Mouse (Mus musculus) stomach, postnatal 0 days (tissue): ENCODE results near the gene Defb36. TPM values are rescaled to one million over a fixed set of nuclear protein-coding genes. Genes with fewer than 3 reads are reported as not detected.

Experiments
- ATAC-seq: fragments of 200-750 bp; cut with Nextera tagmentation; 2 replicates; pipeline ENCODE4 v1.8.0; 2017; ENCODE audit not compliant: low FRiP score, low TSS enrichment
- DNase-seq: peaks from one replicate; pipeline ENCODE4 v3.0.0-alpha.2; 2016; ENCODE audit warnings: low spot score
- H3K27ac ChIP-seq: fragments of 300-500 bp; sonication (generic); replicated peaks from 2 replicates; pipeline ENCODE4 v1.5.1; 2014; ENCODE audit warnings: mild to moderate bottlenecking, control low read depth
- H3K27me3 ChIP-seq: fragments of 300-500 bp; sonication (generic); 2 replicates; pipeline ENCODE4 v1.6.1; 2014; ENCODE audit warnings: low read length; ENCODE audit not compliant: control insufficient read depth, insufficient read depth
- H3K36me3 ChIP-seq: fragments of 300-500 bp; sonication (generic); 2 replicates; pipeline ENCODE4 v1.6.1; 2014; ENCODE audit warnings: low read length, mixed read lengths; ENCODE audit not compliant: control insufficient read depth, insufficient read depth
- H3K4me1 ChIP-seq: fragments of 300-500 bp; sonication (generic); replicated peaks from 2 replicates; pipeline ENCODE4 v1.6.1; 2014; ENCODE audit warnings: antibody characterized with exemption; ENCODE audit not compliant: control insufficient read depth, insufficient read depth
- H3K4me2 ChIP-seq: fragments of 300-500 bp; sonication (generic); replicated peaks from 2 replicates; pipeline ENCODE4 v1.6.1; 2014; ENCODE audit warnings: low read depth, mild to moderate bottlenecking, control low read depth, moderate library complexity
- H3K4me3 ChIP-seq: fragments of 300-500 bp; sonication (generic); 2 replicates; pipeline ENCODE4 v1.5.1; 2014; ENCODE audit warnings: low read depth, low read length, control low read depth
- H3K9ac ChIP-seq: fragments of 300-500 bp; sonication (generic); 2 replicates; pipeline ENCODE4 v1.6.1; 2014; ENCODE audit warnings: mild to moderate bottlenecking, low read length, control low read depth, mixed read lengths
- H3K9me3 ChIP-seq: fragments of 300-500 bp; sonication (generic); 2 replicates; pipeline ENCODE4 v1.6.1; 2016; ENCODE audit warnings: low read length; ENCODE audit not compliant: control insufficient read depth
- CTCF ChIP-seq: IDR thresholded peaks from 2 replicates; pipeline ENCODE4 v1.5.1; 2016; ENCODE audit warnings: antibody characterized with exemption, low read depth, mild to moderate bottlenecking, moderate library complexity
- EP300 ChIP-seq: optimal IDR thresholded peaks from 2 replicates; pipeline ENCODE3; 2016; ENCODE audit warnings: antibody characterized with exemption
- WGBS: fragments of 180-500 bp; shearing (Covaris S2); extraction: QIAGEN DNeasy Blood & Tissue Kit; methylation state at CpG from one replicate; pipeline ENCODE4 v1.1.7; 2014; 5-methylcytosine and 5-hydroxymethylcytosine counted together
- polyA plus RNA-seq: library from polyadenylated mRNA; unstranded; fragments of >200 nt; fragmentation: Nextera tagmentation; extraction: Ambion mirVana; gene quantifications from 2 replicates; pipeline ENCODE4 v1.2.1, GENCODE M21; 2015

Gene Defb36
- polyA plus RNA-seq, 1 experiment from 2014 or later, result 0.23 TPM

- TF ChIP-seq EP300, result no peak
- no peak for TF ChIP-seq CTCF
- Histone ChIP-seq H3K4me2 (no peak overlapping the region), H3K9ac (no peak overlapping the region), H3K27me3 (no peaks in the 10 kb centered on the region), H3K4me3 (no peak overlapping the region), H3K27ac (no peak overlapping the region), H3K36me3 (no peaks in the 10 kb centered on the region), H3K9me3 (no peaks in the 10 kb centered on the region), H3K4me1 (no peaks in the 10 kb centered on the region)
- ATAC-seq, result no peak
- WGBS, result 91% methylated on average over 2 of the region's 2 CpGs
- no peak for DNase-seq
Observed at GRCm38 (mm10) chr2:152624566-152624965, 20.4 kb downstream of the Defb36 start.

GRCm38 (mm10) chr2:152625256-152625655 lies 21.1 kb downstream of the Defb36 start:
- H3K4me2 ChIP-seq, result no peak overlapping the region
- no peak overlapping the region for H3K9ac ChIP-seq
- 27% methylated on average over 1 of the region's 1 CpGs for WGBS
- H3K27ac ChIP-seq, result no peak overlapping the region
- TF ChIP-seq EP300 (no peak), CTCF (no peak)
- H3K4me3 ChIP-seq, result no peak overlapping the region
- no peaks in the 10 kb centered on the region for H3K9me3 ChIP-seq
- no peaks in the 10 kb centered on the region for H3K27me3 ChIP-seq
- no peaks in the 10 kb centered on the region for H3K36me3 ChIP-seq
- ATAC-seq (no peak), DNase-seq (no peak)
- H3K4me1 ChIP-seq, result no peaks in the 10 kb centered on the region

- Histone ChIP-seq H3K36me3 (no peaks in the 10 kb centered on the region), H3K9me3 (no peaks in the 10 kb centered on the region), H3K9ac (peak within 1 kb of the TSS; percentile 76), H3K27ac (peak within 1 kb of the TSS; percentile 69), H3K4me3 (peak within 1 kb of the TSS; percentile 57), H3K4me2 (peak within 1 kb of the TSS; percentile 71), H3K27me3 (no peaks in the 10 kb centered on the region), H3K4me1 (no peaks in the 10 kb centered on the region)
- DNase-seq (peak; percentile 37), ATAC-seq (peak; percentile 72)
- TF ChIP-seq CTCF (no peak), EP300 (no peak)
- under 1% methylated on average over 58 of the region's 59 CpGs for WGBS
Observed at GRCm38 (mm10) chr2:152626774-152627591, 22.9 kb downstream of the Defb36 start, which contains the start of gene Rem1. Rem1 (plus strand) TSS chr2:152626951.

GRCm38 (mm10) chr2:152628066-152628465 lies 23.9 kb downstream of the Defb36 start:
- peak overlapping the region; percentile 76 for H3K9ac ChIP-seq
- H3K36me3 ChIP-seq, result no peaks in the 10 kb centered on the region
- peak overlapping the region; percentile 57 for H3K4me3 ChIP-seq
- H3K27ac ChIP-seq, result peak overlapping the region; percentile 69
- TF ChIP-seq CTCF, result no peak
- no peak for TF ChIP-seq EP300
- no peaks in the 10 kb centered on the region for H3K4me1 ChIP-seq
- H3K9me3 ChIP-seq, result no peaks in the 10 kb centered on the region
- H3K4me2 ChIP-seq, result peak overlapping the region; percentile 71
- no peak for DNase-seq
- no peak for ATAC-seq
- no peaks in the 10 kb centered on the region for H3K27me3 ChIP-seq
- WGBS, result 43% methylated on average over 17 of the region's 17 CpGs

- H3K27me3 ChIP-seq, result no peaks in the 10 kb centered on the region
- no peaks in the 10 kb centered on the region for H3K9me3 ChIP-seq
- H3K9ac ChIP-seq, result 0 out of 2 replicates have a peak overlapping the region, but pooled peaks have one; percentile 13
- H3K36me3 ChIP-seq, result no peaks in the 10 kb centered on the region
- no peak for TF ChIP-seq EP300
- no peak for DNase-seq
- ATAC-seq, result no peak
- peak overlapping the region; percentile 71 for H3K4me2 ChIP-seq
- no peak overlapping the region for H3K4me3 ChIP-seq
- no peaks in the 10 kb centered on the region for H3K4me1 ChIP-seq
- 38% methylated on average over 3 of the region's 3 CpGs for WGBS
- no peak overlapping the region for H3K27ac ChIP-seq
Observed at GRCm38 (mm10) chr2:152629239-152629638, 25.1 kb downstream of the Defb36 start.

GRCm38 (mm10) chr2:152629904-152630303 lies 25.8 kb downstream of the Defb36 start:
- no peak for DNase-seq
- H3K4me3 ChIP-seq, result no peak overlapping the region
- no peak overlapping the region for H3K27ac ChIP-seq
- no peaks in the 10 kb centered on the region for H3K9me3 ChIP-seq
- H3K4me2 ChIP-seq, result no peak overlapping the region; the same call in 1 of the 2 replicates
- no peak for ATAC-seq
- TF ChIP-seq EP300 (no peak), CTCF (no peak)
- H3K9ac ChIP-seq, result no peak overlapping the region
- 68% methylated on average over 6 of the region's 6 CpGs for WGBS
- H3K4me1 ChIP-seq, result no peaks in the 10 kb centered on the region
- no peaks in the 10 kb centered on the region for H3K36me3 ChIP-seq
- H3K27me3 ChIP-seq, result no peaks in the 10 kb centered on the region
